Mouse (Mus musculus) NIH3T3 (cell line): ENCODE data around the gene Sqstm1.
"Not testable (repeated sequence)": the region's sequence is repeated elsewhere in the genome, so short reads cannot be mapped to it uniquely, and the experiment has no call there.

ENCODE experiments used
- DNase-seq: peaks from one replicate; pipeline ENCODE4 v3.0.0-alpha.2; 2012; ENCODE audit warnings: low read depth

The Sqstm1 gene

DNA sequence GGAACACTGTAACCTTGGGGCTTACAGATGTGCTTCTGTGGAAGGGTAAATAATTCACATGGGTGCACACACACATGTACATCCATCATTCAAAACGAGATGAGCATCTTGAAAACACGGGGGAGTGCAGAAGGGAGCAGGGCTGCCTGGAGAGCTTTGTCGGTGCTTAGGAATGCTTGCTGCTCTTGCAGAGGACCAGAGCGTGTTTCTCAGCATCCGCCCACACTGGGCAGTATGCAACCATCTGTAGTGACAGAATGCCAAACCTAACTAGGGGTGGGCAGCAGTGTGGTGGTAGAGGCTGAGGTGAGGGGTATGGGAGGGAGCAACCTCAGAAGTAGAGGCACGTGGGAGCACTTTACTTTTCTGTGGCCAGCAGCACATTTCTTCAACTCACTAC, 33.5 kb downstream of the Sqstm1 start:
- DNase-seq = peak; percentile 46

DNA sequence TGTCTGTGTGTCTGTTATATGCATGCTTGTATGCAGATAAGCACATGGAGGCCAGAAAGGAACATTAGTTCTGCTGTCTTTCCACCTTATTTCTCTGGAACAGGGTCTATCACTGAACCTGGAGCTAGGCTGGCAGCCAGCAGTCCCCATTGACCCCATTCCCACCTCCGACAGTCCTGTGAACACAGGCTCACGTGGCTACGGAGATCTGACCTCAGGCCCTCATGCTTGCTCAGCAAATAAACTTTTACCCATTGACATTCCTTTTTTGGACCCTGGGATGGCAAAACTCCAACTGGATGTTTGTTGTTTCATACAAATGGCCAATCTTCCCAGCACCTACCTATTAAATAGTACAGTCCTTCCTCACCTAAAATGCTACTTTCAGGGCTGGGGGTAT, 34.3 kb downstream of the Sqstm1 start:
- DNase-seq = no peak

DNA sequence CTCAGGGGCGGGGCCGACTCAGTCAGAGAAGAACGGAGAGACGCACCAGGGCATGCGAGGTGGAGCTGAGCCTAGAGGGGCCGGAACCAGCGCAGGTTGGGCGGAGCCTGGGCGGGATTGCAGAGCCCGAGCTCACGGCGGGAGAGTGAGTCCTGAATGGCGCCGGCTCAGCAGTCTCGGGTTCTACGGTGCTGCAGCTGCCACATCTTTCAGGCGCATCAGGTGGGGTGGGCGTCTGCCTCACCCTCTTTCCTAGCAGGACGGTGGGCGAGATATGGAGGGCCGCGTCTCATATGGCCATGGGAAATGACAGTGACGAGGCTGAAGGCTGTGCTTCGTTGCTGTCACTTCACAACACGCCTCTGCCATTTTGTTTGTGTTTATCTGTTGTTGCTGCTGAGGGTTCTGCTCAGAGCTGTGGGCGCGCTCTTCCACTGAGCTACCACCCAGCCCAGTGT, 35.9 kb downstream of the Sqstm1 start:
- DNase-seq = peak; percentile 99

DNA sequence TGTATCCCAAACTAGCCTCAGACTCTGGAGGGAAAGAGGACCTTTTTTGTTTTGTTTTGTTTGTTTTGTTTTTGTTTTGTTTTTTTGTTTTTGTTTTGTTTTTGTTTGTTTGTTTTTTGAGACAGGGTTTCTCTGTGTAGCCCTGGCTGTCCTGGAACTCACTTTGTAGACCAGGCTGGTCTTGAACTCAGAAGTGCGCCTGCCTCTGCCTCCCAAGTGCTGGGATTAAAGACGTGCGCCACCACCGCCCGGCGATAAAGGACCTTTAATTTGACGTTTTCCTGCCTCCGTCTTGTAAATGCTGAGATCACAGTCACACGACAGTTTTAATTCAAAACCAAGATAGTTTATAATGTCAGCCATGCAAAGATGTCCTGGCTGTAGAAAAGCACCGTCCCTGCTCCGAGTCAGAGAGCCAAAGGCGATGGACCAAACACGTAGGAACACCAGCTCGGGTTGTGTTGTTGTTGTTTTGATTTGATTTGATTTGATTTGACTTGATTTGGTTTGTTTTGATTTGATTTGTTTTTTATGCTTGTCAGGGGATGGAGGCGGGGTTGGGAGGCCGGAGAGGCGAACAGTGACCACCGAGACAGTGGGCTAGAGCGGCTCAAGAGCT, 36.4 kb downstream of the Sqstm1 start, which contains the start of gene Mrnip:
TSS of gene Mrnip (plus strand) at position 334 of the 619 bp plus-strand sequence.
- not testable (repeated sequence) for DNase-seq

DNA sequence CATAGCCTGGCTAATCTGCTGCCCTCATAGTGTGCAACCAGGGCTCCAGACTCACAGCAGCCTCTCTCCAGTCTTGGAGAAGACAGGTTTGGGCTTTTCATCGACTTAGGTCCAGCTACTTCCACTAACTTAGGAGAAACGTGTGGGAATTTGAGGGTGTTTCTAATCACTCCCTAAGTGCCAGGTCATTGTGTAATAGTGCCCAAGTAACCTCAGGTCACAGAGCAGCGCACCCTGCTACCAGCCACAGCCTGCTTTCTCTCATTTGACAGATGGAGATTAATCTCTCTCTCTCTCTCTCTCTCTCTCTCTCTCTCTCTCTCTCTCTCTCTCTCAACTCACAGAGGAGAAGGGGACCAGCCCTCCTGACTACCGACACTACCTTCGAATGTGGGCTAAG, 42.3 kb downstream of the Sqstm1 start:
- DNase-seq = no peak

DNA sequence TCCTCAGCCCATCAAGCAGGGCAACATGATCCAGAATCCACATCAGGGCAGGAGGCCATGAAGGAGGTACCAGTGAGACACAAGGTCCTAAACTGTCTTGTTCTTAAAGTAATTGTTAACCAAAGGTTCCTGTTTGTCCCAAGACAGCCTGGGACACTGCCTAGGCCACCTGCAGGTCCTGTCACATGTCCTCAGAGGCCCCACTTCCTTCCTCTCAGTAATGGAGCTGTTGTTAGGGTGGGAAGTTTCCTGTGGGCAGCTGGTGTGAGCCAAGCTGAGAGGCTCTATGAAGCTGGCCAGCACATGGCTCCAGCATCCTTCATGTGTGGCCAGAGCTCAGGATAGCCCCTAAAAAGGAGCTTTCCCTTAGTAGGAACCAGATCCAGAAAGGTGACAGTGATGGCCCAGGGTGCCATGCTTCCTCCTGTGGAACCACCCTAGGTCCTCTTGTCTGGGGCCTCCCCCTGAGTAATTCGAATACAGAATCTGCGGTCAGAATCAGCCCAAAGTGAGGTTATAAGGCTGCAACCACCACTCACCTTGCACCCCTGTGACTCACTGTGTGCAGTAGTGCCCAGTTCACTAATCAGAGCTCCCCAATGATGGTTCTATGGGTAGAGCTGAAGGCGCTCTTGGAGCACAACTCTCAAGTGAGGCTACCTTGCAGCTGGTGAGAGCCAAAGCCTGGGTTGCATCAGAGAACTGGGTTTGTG, 48.1 kb downstream of the Sqstm1 start:
- no peak for DNase-seq

DNA sequence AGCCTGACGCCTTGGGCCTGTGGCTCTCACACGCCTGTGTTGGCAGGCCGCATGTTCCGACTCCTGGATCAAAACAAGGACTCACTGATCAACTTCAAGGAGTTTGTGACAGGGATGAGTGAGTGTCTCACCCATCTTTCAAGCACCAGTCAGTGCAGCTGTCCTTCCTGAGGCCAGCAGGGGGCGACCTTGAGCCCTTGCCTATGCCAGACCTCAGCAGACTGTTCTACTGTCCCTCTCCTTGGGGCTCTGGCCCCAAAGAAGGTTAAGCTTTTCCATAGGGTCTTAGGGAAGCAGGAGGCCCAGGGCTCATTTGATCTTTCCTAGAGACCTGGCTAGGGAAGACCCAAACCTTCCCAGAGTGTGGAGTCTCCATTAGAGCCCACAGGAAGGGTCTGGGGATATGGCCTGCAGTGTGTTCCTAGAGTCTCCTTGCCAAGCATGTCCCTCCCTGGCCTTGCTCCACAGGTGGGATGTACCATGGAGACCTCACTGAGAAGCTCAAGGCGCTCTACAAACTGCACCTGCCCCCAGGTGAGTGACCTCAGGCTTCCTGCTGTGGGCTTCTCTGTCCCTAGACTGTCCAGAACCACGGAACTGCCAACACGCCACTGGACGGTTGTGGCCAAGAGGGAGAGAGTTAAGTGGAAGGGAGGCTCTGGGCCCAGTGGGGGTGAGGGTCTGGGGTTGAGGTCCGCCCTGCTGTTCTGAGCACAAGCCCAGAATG, 48.9 kb downstream of the Sqstm1 start:
- DNase-seq = peak; percentile 83

DNA sequence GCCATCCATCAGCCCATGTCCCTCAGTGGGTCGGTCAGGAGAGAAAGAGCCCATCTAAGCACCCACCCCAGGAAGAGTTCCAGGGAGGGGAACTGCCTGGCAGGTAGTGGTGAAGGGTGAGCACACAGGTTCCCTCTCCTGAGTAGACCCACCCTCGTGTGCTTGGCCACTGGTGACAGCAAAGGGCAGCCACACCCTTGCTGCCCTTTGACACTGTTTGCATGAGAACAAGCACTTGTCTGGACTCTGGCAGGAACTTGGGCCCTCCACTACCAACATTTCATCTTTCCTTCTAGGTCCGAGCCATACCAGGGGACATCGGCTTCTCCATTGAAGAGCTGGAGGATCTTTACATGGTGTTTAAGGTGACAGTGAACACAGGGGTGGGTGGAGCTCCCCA, 51.3 kb downstream of the Sqstm1 start:
- no peak for DNase-seq

DNA sequence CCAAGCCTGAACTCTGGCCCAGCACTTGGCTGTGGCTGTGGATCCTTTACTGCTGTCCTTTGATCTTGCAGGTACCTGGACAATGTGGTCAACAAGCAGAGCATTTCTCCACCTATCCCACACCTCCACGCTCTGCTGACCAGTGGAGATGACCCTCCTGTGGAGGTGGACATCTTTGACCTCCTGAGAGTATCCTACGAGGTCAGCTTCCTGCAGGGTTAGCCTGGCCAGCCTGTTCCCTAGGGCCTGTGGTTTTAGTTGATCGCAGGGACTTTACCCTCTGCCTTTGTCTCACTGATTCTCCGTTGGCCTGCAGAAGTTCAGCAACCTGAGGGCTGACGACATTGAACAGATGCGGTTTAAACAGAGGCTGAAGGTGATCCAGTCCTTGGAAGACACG, 52.3 kb downstream of the Sqstm1 start:
- no peak for DNase-seq

DNA sequence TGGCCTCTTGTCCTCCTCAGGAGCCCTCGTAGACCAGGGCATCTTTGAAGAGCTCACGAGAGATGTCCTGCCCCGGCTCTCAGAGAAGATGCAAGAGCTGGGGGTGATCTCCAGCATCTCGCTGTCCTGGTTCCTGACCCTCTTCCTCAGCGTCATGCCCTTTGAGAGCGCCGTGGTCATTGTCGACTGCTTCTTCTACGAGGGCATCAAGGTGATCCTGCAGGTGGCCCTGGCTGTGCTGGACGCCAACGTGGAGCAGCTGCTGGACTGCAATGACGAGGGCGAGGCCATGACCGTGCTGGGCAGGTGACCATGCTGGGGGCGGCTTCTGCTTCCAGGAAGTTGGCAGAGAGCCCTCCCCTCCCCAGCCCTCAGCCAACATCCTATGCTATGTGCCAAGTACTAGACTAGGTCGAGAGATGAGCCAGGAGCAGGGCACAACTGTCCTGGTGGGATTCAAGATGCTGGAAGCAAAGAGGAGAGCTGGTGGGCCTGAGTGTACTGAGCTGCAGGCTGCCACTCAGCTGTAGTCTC, 53.8 kb downstream of the Sqstm1 start:
- DNase-seq = no peak

DNA sequence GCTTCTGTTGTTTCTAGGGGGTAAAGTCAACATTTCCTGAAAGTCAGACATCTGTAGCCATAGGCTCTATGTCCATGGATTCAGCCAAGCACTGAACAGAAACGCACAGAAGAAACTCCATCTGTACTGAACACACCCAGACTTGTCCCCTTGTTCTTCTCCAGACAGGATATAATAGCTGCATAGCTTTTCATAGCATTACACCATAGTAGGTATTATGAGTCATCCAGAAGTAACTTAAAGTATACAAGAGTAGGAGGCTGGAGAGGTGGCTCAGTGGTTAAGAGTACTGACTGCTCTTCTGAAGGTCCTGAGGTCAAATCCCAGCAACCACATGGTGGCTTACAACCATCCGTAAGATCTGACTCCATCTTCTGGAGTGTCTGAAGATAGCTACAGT, 54.8 kb downstream of the Sqstm1 start:
- DNase-seq = peak; percentile 46

DNA sequence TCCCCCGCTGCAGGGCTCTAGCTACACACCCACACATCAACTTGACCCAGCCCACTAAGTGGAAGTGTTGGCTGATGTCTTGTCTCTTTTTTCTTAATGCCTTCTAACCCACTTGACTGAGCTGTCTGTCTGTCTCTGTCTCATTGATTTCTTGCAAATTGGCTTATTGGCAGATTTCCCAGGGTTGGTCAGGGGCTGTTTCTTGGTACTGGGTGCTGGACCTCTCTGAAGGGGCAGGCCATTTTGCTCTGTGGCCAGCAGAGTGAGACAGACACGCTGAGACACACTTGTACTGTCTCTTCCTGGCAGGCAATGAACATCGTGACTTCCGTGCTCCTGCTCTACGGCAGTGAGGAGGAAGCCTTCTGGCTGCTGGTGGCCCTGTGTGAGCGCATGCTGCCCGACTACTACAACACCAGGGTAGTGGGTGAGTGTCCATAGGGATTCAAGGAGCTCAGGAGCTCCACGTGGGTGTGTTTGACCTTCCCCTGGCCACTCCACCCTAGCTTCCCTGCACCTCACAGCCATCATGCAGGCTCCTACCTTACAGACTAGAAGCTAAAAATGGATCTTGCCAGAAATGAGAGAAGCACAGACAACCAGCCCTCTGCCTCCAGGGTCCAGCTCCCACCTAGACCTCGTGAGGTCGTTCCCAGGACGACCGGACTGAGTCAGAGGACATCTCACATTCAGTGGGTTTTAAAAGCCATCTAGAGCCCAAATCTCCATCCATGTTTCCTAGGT, 55.7 kb downstream of the Sqstm1 start:
- peak; percentile 51 for DNase-seq

DNA sequence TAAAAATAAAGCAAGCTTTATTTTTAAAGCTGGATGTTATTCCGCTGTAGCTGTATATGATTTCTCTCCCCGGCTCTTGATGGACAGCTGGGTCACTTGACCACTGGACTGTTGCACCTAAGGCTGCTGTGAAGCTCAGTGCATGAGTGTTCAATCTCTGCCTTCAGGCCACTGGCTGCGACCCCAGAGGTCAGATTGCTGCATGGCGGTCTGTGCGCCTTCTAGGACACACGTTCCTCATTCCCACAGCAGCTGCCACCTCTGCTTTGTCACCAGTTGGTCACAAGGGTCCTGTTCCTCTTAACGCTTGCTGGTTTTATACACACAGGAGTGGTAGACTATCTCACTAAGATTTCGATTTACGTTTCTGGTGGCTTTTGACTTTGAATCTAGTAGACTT, 56.5 kb downstream of the Sqstm1 start:
- no peak for DNase-seq

DNA sequence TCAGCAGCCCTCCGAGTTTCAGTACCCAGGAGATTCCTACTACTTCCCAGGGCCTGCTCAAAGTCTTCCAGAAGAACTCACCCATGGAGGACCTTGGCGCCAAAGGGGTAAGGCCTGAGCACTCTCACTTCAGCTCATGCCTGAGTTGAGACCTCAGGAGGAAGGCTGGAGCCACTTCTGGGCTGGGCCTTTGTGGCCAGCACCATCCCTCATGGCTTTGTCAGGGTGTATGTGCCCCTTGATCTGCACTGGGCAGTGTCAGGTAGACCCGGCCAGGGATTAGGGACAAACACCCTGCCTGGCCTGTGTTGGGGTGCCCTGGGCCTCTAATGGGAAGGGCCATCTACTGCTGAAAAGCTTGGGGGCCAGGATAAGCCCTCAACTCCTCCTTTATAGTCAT, 59.3 kb downstream of the Sqstm1 start:
- DNase-seq = no peak

DNA sequence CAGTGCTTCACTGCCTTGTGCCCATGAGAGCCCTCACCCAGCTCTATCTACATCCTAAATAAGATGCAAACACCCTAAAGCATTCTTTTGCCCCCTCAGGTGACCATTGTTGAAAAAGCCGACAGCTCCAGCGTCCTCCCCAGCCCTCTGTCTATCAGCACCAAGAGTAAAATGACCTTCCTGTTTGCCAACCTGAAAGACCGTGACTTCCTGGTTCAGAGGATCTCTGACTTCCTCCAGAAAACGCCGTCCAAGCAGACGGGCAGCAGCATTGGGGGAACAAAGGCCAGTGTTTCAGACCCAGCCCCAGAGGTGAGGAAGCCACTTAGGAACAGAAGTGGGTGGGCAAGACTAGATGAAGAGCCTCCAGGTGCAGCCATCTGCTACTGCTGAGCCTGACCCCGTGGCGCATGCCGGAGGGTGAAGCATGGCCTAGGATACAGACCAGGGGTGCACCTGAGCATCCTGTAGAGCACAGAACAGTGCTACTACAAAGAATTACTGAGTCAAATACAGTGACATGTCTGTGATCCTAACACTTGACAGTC, 61.0 kb downstream of the Sqstm1 start:
- no peak for DNase-seq
